Mouse (Mus musculus) heart, embryonic 11.5 days (tissue): Measurements from ENCODE around the gene Gm14419. TPM values are rescaled to one million over a fixed set of nuclear protein-coding genes. Genes with fewer than 3 reads are reported as not detected.
"Not testable (repeated sequence)": the region's sequence is repeated elsewhere in the genome, so short reads cannot be mapped to it uniquely, and the experiment has no call there.

Experiments used
- ATAC-seq: fragments of 200-750 bp; cut with Nextera tagmentation; replicated peaks from 2 replicates; pipeline ENCODE4 v1.8.0; 2017; ENCODE audit warnings: moderate library complexity; ENCODE audit not compliant: insufficient number of reproducible peaks, low FRiP score, low TSS enrichment
- H3K27ac ChIP-seq: fragments of 300-500 bp; sonication (generic); 2 replicates; pipeline ENCODE4 v1.5.1; 2014; ENCODE audit warnings: mild to moderate bottlenecking, low read depth, low read length
- H3K27me3 ChIP-seq: fragments of 300-500 bp; sonication (generic); 2 replicates; pipeline ENCODE4 v1.6.1; 2014; ENCODE audit warnings: mild to moderate bottlenecking, low read length, mixed read lengths; ENCODE audit not compliant: control insufficient read depth, insufficient read depth
- H3K36me3 ChIP-seq: fragments of 300-500 bp; sonication (generic); 2 replicates; pipeline ENCODE4 v1.6.1; 2014; ENCODE audit warnings: mild to moderate bottlenecking, low read length, moderate library complexity, mixed read lengths; ENCODE audit not compliant: control insufficient read depth, insufficient read depth
- H3K4me1 ChIP-seq: fragments of 300-500 bp; sonication (generic); 2 replicates; pipeline ENCODE4 v1.6.1; 2014; ENCODE audit warnings: low read length; ENCODE audit not compliant: control insufficient read depth, insufficient read depth
- H3K4me2 ChIP-seq: fragments of 300-500 bp; sonication (generic); 2 replicates; pipeline ENCODE4 v1.6.1; 2014; ENCODE audit warnings: mild to moderate bottlenecking, moderate library complexity
- H3K4me3 ChIP-seq: fragments of 300-500 bp; sonication (generic); 2 replicates; pipeline ENCODE4 v1.5.1; 2014; ENCODE audit warnings: low read depth, low read length
- H3K9ac ChIP-seq: fragments of 300-500 bp; sonication (generic); 2 replicates; pipeline ENCODE4 v1.6.1; 2014; ENCODE audit warnings: mild to moderate bottlenecking, low read depth, low read length, moderate library complexity
- H3K9me3 ChIP-seq: fragments of 300-500 bp; sonication (generic); replicated peaks from 2 replicates; pipeline ENCODE4 v1.6.1; 2016; ENCODE audit warnings: low read length; ENCODE audit not compliant: control insufficient read depth
- WGBS: fragments of 180-500 bp; shearing (Covaris S2); extraction: QIAGEN DNeasy Blood & Tissue Kit; methylation state at CpG from one replicate; pipeline ENCODE4 v1.1.7; 2014; ENCODE audit not compliant: insufficient replicate concordance; 5-methylcytosine and 5-hydroxymethylcytosine counted together
- polyA plus RNA-seq: library from polyadenylated mRNA; unstranded; fragments of >200 nt; fragmentation: Nextera tagmentation; extraction: Ambion mirVana; gene quantifications from 2 replicates; pipeline ENCODE4 v1.2.1, GENCODE M21; 2014

The Gm14419 gene
- 11.9 and 13.8 TPM in 2 replicates for polyA plus RNA-seq

- WGBS: no CpG with 5 or more reads among the region's 6 CpGs
- H3K4me3 ChIP-seq, H3K9me3 ChIP-seq, H3K4me2 ChIP-seq, H3K27me3 ChIP-seq, ATAC-seq, H3K9ac ChIP-seq, H3K36me3 ChIP-seq, H3K27ac ChIP-seq, H3K4me1 ChIP-seq: not testable (repeated sequence)
Measured at GRCm38 (mm10) chr2:177000656-177001055, at the start of gene Gm14419. TSS of gene Gm14419 (plus strand) at chr2:177000956.

Other genes starting within 250 kb of the Gm14419 start
- 15.3 and 15.9 TPM in 2 replicates for gene Gm14295, start 202.3 kb upstream of the Gm14419 start, polyA plus RNA-seq
- gene Gm14408, start 169.8 kb upstream of the Gm14419 start, polyA plus RNA-seq: not detected in 2 replicates
- 10.0 and 10.6 TPM in 2 replicates for gene Gm14296, start 73.1 kb upstream of the Gm14419 start, polyA plus RNA-seq
- not detected in 2 replicates for gene Gm14401, start 73.4 kb downstream of the Gm14419 start, polyA plus RNA-seq
- gene Gm14410, start 205.5 kb downstream of the Gm14419 start, polyA plus RNA-seq: 24.0 and 24.4 TPM in 2 replicates